Mouse (Mus musculus): Measurements from ENCODE around the gene Hist1h4d.
"Not testable (repeated sequence)": the region's sequence is repeated elsewhere in the genome, so short reads cannot be mapped to it uniquely, and the experiment has no call there.

Hist1h4d gene

DNA sequence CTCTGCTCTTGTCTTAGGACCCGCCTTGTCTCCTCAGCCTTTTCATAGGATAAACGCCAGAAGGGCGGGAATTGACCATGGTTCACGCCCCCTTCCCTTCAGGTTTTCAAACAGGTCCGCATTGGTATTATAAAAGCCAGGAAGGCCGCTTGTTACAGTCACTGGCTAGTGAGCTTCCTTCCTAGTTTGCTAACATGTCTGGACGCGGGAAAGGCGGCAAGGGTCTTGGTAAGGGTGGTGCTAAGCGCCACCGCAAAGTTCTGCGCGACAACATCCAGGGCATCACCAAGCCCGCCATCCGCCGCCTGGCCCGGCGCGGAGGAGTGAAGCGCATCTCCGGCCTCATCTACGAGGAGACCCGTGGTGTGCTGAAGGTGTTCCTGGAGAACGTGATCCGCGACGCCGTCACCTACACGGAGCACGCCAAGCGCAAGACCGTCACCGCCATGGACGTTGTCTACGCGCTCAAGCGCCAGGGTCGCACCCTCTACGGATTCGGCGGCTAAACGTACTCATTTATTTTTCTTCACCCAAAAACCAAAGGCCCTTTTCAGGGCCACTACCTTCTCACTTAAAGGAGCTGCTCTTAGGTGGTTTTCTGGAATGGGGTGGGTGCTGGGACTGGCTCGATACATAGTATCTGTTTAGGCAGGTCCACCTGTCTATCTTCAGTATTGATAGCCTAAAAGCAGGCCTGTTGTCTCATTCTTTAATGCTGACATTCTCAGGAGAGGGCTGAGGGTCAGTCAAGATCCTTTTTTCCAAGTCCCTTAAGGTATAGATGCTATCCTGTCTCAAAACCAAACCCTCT, at the start of gene Hist1h4d:
TSS of gene Hist1h4d (plus strand) at position 191 of the 811 bp plus-strand sequence.
- in situ Hi-C loops (cut with MboI; ENCODE audit: low pct_unique_long_range_greater_than_20kb in 1 of 2, low sequenced_read_pairs in 2 of 2, unreplicated experiment in 1 of 2) = no loop called here

DNA sequence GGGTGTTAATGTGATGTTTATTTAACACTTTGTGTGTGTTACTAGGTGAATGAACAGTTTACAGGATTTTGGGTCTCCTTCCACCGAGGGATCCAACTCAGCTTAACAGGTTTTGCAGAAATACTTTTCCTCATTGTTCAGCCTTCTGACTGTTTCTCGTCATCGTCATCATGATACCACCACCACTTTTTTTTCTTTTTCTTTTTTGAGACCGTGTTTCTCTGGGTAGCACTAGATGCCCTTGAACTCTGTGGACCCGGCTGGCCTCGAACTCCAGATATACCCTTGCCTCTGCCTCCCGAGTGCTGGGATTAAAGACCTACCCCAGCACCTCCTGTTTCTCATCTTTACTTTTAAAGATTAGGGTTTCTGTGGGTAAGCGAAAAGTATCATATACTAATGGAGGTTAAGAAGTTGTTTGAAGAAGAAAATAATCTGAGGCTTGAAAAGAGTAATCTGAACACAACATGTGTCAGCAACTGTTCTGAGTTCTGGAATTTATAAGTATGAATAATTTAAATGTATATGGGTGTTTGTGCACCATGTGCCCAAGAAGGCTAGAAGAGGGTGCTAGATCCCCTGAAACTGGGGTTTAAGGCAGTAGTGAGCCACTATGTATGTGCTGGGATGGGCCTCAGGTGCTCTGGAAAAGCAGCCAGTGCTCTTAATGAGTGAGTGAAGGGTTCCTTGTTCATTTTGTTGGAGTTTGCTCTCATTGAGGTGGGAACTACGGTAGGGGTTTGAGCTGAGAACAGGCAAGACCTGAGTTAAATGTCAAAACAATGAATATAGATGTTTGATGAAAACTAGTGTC, 48.9 kb upstream of the Hist1h4d start:
- in situ Hi-C loops (cut with MboI; ENCODE audit: low pct_unique_long_range_greater_than_20kb in 1 of 2, low sequenced_read_pairs in 2 of 2, unreplicated experiment in 1 of 2) = no loop called here

- in situ Hi-C loops (cut with MboI; ENCODE audit: low pct_unique_long_range_greater_than_20kb in 1 of 2, low sequenced_read_pairs in 2 of 2, unreplicated experiment in 1 of 2) = not testable (repeated sequence)
Observed at GRCm38 (mm10) chr13:23533560-23534367, 47.6 kb upstream of the Hist1h4d start, which contains the start of gene Hist1h2af. Gene Hist1h2af (plus strand): TSS chr13:23533906.

- in situ Hi-C loops (cut with MboI; ENCODE audit: low pct_unique_long_range_greater_than_20kb in 1 of 2, low sequenced_read_pairs in 2 of 2, unreplicated experiment in 1 of 2) = no loop called here
Observed at GRCm38 (mm10) chr13:23534368-23535131, 46.8 kb upstream of the Hist1h4d start.

GRCm38 (mm10) chr13:23535137-23536075, 46.0 kb upstream of the Hist1h4d start, which contains the start of gene Hist1h3g:
Gene Hist1h3g (plus strand): TSS chr13:23535422.
- in situ Hi-C loops (cut with MboI; ENCODE audit: low pct_unique_long_range_greater_than_20kb in 1 of 2, low sequenced_read_pairs in 2 of 2, unreplicated experiment in 1 of 2) = not testable (repeated sequence)

GRCm38 (mm10) chr13:23536076-23536822, 45.1 kb upstream of the Hist1h4d start:
- in situ Hi-C loops (cut with MboI; ENCODE audit: low pct_unique_long_range_greater_than_20kb in 1 of 2, low sequenced_read_pairs in 2 of 2, unreplicated experiment in 1 of 2) = no loop called here

- in situ Hi-C loops (cut with MboI; ENCODE audit: low pct_unique_long_range_greater_than_20kb in 1 of 2, low sequenced_read_pairs in 2 of 2, unreplicated experiment in 1 of 2) = no loop called here
Observed at GRCm38 (mm10) chr13:23537006-23537710, 44.2 kb upstream of the Hist1h4d start.

- in situ Hi-C loops (cut with MboI; ENCODE audit: low pct_unique_long_range_greater_than_20kb in 1 of 2, low sequenced_read_pairs in 2 of 2, unreplicated experiment in 1 of 2) = no loop called here
Observed at GRCm38 (mm10) chr13:23538249-23538648, 43.1 kb upstream of the Hist1h4d start.

DNA sequence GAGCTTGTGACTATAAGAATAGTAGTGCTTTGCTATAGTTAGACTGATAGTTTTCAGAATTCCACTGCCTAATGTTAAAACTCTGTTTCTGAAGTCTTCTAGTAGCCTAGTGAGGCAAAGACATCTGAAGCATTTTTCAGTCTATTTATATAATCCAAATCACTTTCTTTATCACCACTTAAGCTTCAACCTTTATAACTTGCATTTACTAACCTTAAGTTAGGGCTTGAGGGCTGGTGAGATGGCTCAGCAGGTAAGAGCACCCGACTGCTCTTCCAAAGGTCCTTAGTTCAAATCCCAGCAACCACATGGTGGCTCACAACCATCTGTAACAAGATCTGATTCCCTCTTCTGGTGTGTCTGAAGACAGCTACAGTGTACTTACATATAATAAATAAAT, 41.6 kb upstream of the Hist1h4d start:
- in situ Hi-C loops (cut with MboI; ENCODE audit: low pct_unique_long_range_greater_than_20kb in 1 of 2, low sequenced_read_pairs in 2 of 2, unreplicated experiment in 1 of 2) = not testable (repeated sequence)

GRCm38 (mm10) chr13:23541497-23541896, 39.9 kb upstream of the Hist1h4d start:
- in situ Hi-C loops (cut with MboI; ENCODE audit: low pct_unique_long_range_greater_than_20kb in 1 of 2, low sequenced_read_pairs in 2 of 2, unreplicated experiment in 1 of 2) = no loop called here

GRCm38 (mm10) chr13:23542225-23542980, 39.0 kb upstream of the Hist1h4d start:
- in situ Hi-C loops (cut with MboI; ENCODE audit: low pct_unique_long_range_greater_than_20kb in 1 of 2, low sequenced_read_pairs in 2 of 2, unreplicated experiment in 1 of 2) = not testable (repeated sequence)

GRCm38 (mm10) chr13:23542999-23543607, 38.3 kb upstream of the Hist1h4d start, which contains the start of gene Hist1h2bh:
Gene Hist1h2bh (minus strand): TSS chr13:23543392.
- in situ Hi-C loops (cut with MboI; ENCODE audit: low pct_unique_long_range_greater_than_20kb in 1 of 2, low sequenced_read_pairs in 2 of 2, unreplicated experiment in 1 of 2) = not testable (repeated sequence)

GRCm38 (mm10) chr13:23543965-23544786, 37.2 kb upstream of the Hist1h4d start, which contains the start of gene Hist1h3f:
Gene Hist1h3f (plus strand): TSS chr13:23544052.
- in situ Hi-C loops (cut with MboI; ENCODE audit: low pct_unique_long_range_greater_than_20kb in 1 of 2, low sequenced_read_pairs in 2 of 2, unreplicated experiment in 1 of 2) = no loop called here

DNA sequence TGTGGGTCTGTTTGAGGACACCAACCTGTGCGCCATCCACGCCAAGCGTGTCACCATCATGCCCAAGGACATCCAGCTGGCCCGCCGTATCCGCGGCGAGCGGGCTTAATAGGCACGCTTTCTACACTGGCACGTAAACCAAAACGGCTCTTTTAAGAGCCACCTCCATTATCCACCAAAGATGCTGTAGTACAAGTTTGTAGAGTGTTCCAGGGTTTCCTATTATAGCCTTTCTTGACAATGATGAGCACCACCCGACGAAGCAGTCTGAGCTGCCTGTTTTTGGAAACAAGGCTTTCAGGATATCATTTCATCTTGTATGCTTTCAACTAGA, 36.6 kb upstream of the Hist1h4d start:
- in situ Hi-C loops (cut with MboI; ENCODE audit: low pct_unique_long_range_greater_than_20kb in 1 of 2, low sequenced_read_pairs in 2 of 2, unreplicated experiment in 1 of 2) = not testable (repeated sequence)

All from mouse embryonic stem cell (cell line).